Mouse (Mus musculus) midbrain, embryonic 16.5 days (tissue): ENCODE results near the gene Gm38392. TPM values are rescaled to one million over a fixed set of nuclear protein-coding genes. Genes with fewer than 3 reads are reported as not detected.

Experiments
- ATAC-seq: fragments of 200-750 bp; cut with Nextera tagmentation; 2 replicates; pipeline ENCODE4 v1.8.0; 2017; ENCODE audit warnings: moderate TSS enrichment
- H3K27ac ChIP-seq: fragments of 300-500 bp; sonication (generic); 2 replicates; pipeline ENCODE4 v1.5.1; 2014; ENCODE audit warnings: mild to moderate bottlenecking, low read length, mixed read lengths
- H3K27me3 ChIP-seq: fragments of 300-500 bp; sonication (generic); 2 replicates; pipeline ENCODE4 v1.6.1; 2014; ENCODE audit warnings: low read depth, low read length, mixed read lengths; ENCODE audit not compliant: control insufficient read depth, insufficient read depth
- H3K36me3 ChIP-seq: fragments of 300-500 bp; sonication (generic); 2 replicates; pipeline ENCODE4 v1.6.1; 2014; ENCODE audit warnings: mild to moderate bottlenecking, low read length, moderate library complexity, mixed read lengths; ENCODE audit not compliant: control insufficient read depth, insufficient read depth
- H3K4me1 ChIP-seq: fragments of 300-500 bp; sonication (generic); 2 replicates; pipeline ENCODE4 v1.6.1; 2014; ENCODE audit warnings: mild to moderate bottlenecking, low read length, mixed read lengths; ENCODE audit not compliant: control insufficient read depth, insufficient read depth
- H3K4me2 ChIP-seq: fragments of 300-500 bp; sonication (generic); 2 replicates; pipeline ENCODE4 v1.6.1; 2014; ENCODE audit warnings: mild to moderate bottlenecking, low read length, mixed read lengths
- H3K4me3 ChIP-seq: fragments of 300-500 bp; sonication (generic); 2 replicates; pipeline ENCODE4 v1.5.1; 2014; ENCODE audit warnings: low read depth, mild to moderate bottlenecking, low read length, moderate library complexity, mixed read lengths
- H3K9ac ChIP-seq: fragments of 300-500 bp; sonication (generic); 2 replicates; pipeline ENCODE4 v1.6.1; 2014; ENCODE audit warnings: low read depth, low read length, mixed read lengths
- H3K9me3 ChIP-seq: fragments of 300-500 bp; sonication (generic); replicated peaks from 2 replicates; pipeline ENCODE4 v1.6.1; 2014; ENCODE audit warnings: mild to moderate bottlenecking, low read length, mixed read lengths; ENCODE audit not compliant: control insufficient read depth, poor library complexity, severe bottlenecking
- WGBS: fragments of 180-500 bp; shearing (Covaris S2); extraction: QIAGEN DNeasy Blood & Tissue Kit; methylation state at CpG from one replicate; pipeline ENCODE4 v1.1.7; 2014; 5-methylcytosine and 5-hydroxymethylcytosine counted together
- polyA plus RNA-seq: library from polyadenylated mRNA; unstranded; fragments of >200 nt; fragmentation: Nextera tagmentation; extraction: Ambion mirVana; gene quantifications from 2 replicates; pipeline ENCODE4 v1.2.1, GENCODE M21; 2015

The Gm38392 gene
- polyA plus RNA-seq, 1 experiment from 2014 or later, result 0.16 TPM

DNA sequence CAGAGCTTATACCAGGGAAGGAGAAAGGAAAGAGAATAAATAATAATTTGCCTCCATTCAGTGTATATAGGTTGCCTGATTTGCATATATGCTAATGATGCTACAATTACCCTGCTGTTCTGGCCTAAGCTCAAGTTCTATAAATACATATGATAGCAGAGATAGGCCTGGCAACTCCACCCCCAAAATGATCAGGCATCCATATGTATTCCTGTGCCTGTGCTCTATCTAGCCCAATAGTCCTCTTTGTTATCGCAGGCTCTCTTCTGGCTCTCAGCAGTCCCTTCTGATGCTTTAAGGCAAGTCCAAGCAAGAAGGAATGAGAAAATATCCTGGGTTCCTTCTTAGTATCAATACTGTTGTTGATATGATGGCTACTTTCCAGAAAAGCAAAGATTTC is 82.3 kb downstream of the Gm38392 start:
- Histone ChIP-seq H3K4me1 (peaks cover 31% of the 10 kb centered on the region), H3K4me3 (no peak overlapping the region), H3K27ac (peak overlapping the region; percentile 94), H3K4me2 (no peak overlapping the region), H3K9ac (no peak overlapping the region), H3K9me3 (no peaks in the 10 kb centered on the region), H3K36me3 (no peaks in the 10 kb centered on the region), H3K27me3 (peaks cover 4% of the 10 kb centered on the region)
- no peak for ATAC-seq
- WGBS, result 13% methylated on average over 1 of the region's 1 CpGs

DNA sequence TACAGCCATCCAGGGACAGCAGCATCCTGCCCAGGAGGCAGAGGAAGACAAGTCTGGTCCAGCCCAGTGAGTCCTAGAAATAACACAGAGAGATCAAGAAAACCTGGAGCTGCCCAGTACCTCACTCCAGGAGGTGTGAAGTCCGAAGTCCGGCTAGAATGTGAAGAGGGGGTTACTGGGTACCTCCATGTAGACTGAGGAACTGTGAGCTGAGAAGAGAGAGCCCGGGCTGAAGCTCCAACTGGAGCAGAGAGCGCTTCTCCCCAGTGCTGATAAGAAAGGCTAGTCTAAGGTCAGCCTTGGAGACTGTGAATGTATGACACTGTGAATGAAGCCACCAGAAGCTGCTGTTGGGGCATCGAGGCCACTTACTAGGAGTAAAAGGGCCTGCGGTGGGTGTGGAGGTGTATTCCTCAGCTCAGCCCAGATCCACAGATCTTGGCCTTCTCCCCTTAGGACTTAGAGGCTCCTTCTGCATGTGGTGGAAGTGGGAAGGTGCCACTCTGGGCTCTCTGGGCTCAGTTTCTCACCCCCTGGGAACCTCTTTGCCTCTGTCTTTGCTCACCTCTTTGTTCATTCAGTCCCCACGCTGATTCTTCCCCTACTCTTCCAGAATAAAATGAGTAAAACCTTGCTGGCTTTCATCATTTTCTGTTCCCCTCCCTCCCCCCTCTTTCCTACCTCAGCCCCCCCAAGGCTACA is 82.9 kb downstream of the Gm38392 start:
- Histone ChIP-seq H3K27ac (peak overlapping the region; percentile 94), H3K27me3 (peaks cover 4% of the 10 kb centered on the region), H3K36me3 (no peaks in the 10 kb centered on the region), H3K4me2 (peak overlapping the region; percentile 9; the same call in 1 of the 2 replicates), H3K4me3 (no peak overlapping the region), H3K4me1 (peaks cover 30% of the 10 kb centered on the region), H3K9me3 (no peaks in the 10 kb centered on the region), H3K9ac (peak overlapping the region; percentile 31; the same call in 1 of the 2 replicates)
- ATAC-seq, result no peak
- WGBS, result 10% methylated on average over 7 of the region's 7 CpGs

DNA sequence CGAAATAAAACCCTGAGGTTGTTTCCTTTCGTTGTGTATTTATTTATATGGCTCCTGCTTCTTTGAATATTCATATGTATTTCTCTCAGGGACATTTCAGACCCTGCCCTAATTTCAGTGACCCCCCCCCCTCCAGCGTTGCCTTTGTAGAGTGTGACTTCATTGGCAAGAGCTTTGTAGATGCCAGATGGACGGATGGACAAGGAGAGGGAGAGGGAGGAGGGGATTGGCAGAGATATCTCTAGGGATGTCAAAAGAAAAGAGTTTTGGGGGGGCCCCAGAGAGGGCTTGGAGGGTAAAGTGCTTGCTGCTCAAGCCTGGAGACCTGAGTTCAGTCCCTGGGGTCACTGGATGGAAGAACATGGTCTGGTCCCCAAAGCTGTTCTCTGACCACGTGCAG is 83.6 kb downstream of the Gm38392 start:
- 11% methylated on average over 5 of the region's 5 CpGs for WGBS
- peak overlapping the region; percentile 94 for H3K27ac ChIP-seq
- H3K36me3 ChIP-seq, result no peaks in the 10 kb centered on the region
- H3K9ac ChIP-seq, result peak overlapping the region; percentile 31; the same call in 1 of the 2 replicates
- H3K4me3 ChIP-seq, result no peak overlapping the region
- ATAC-seq, result no peak
- H3K4me1 ChIP-seq, result peaks cover 30% of the 10 kb centered on the region
- H3K27me3 ChIP-seq, result peaks cover 4% of the 10 kb centered on the region
- no peaks in the 10 kb centered on the region for H3K9me3 ChIP-seq
- no peak overlapping the region; the same call in 1 of the 2 replicates for H3K4me2 ChIP-seq

DNA sequence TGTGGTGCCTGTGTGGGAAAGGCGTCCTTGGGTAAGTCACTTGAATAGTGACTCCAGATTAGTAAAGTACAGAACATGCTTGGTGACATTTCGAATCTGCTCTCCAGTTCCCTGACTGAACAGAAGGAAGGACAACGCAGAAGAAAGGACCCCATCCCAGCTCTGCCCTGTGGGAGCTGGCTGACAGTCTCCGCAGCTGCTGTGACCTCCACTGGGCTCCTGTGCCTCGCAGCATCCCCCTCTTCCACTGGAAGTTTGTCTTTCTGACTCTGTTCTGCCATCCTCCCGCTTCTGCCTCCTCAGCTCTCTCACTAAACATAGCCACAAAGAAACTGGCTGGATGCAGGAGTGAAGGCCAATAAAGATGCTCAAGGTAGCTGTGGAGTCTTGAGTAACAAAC is 84.0 kb downstream of the Gm38392 start:
- Histone ChIP-seq H3K9ac (no peak overlapping the region; the same call in 1 of the 2 replicates), H3K36me3 (no peaks in the 10 kb centered on the region), H3K4me2 (peak overlapping the region; percentile 27; the same call in 1 of the 2 replicates), H3K27ac (peak overlapping the region; percentile 75), H3K9me3 (no peaks in the 10 kb centered on the region), H3K4me1 (peaks cover 32% of the 10 kb centered on the region), H3K27me3 (peaks cover 4% of the 10 kb centered on the region), H3K4me3 (no peak overlapping the region)
- no peak for ATAC-seq
- WGBS, result 20% methylated on average over 6 of the region's 6 CpGs

DNA sequence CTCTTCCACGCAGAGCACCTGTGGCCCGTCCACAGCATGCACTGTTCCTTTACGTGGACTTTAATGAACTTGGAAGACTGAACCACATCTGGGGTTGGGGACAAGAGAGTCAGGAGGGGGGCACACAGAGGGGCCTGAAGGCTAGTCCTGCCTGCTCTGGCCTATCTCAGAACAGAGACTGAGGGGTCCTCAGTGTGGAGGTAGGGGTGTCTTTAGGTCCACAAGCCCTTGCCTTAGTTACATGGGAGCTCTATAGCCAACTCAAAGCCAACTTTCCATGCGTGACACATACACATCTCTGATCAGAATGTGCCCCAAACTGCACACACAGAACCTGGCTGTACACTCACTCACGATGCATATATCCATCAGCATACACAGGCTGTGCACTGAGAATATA is 85.4 kb downstream of the Gm38392 start:
- WGBS, result 16% methylated on average over 5 of the region's 5 CpGs
- H3K9ac ChIP-seq, result peak overlapping the region; percentile 42; the same call in 1 of the 2 replicates
- H3K9me3 ChIP-seq, result no peaks in the 10 kb centered on the region
- H3K4me3 ChIP-seq, result peak overlapping the region; percentile 45; the same call in 1 of the 2 replicates
- H3K36me3 ChIP-seq, result no peaks in the 10 kb centered on the region
- H3K4me2 ChIP-seq, result peak overlapping the region; percentile 65
- H3K27me3 ChIP-seq, result peaks cover 6% of the 10 kb centered on the region
- peak overlapping the region; percentile 77; the same call in 1 of the 2 replicates for H3K27ac ChIP-seq
- ATAC-seq, result no peak
- H3K4me1 ChIP-seq, result peaks cover 32% of the 10 kb centered on the region

DNA sequence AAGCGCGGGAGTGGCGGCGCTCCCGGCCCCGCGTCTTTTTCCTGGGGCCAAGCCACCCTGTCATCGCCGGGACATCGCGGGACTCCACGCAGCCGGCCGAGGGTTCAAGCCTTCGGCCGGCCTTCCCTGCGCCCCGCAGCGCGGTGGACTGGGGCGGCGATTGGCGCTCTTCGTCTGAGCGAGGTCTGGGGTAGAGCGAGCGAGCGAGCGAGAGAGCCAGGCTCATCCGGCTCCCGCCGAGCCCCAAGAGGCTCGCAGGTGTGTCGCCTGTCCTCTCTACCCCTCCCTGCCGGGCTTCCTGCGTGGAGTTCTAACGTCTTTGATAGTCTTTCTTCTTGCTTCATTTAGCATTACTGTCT is 86.1 kb downstream of the Gm38392 start:
- Histone ChIP-seq H3K9ac (peak overlapping the region; percentile 68), H3K4me2 (peak overlapping the region; percentile 65), H3K4me1 (peaks cover 32% of the 10 kb centered on the region), H3K9me3 (no peaks in the 10 kb centered on the region), H3K27me3 (peaks cover 6% of the 10 kb centered on the region), H3K4me3 (peak overlapping the region; percentile 45), H3K27ac (peak overlapping the region; percentile 77), H3K36me3 (no peaks in the 10 kb centered on the region)
- no peak for ATAC-seq
- WGBS, result under 1% methylated on average over 36 of the region's 37 CpGs

DNA sequence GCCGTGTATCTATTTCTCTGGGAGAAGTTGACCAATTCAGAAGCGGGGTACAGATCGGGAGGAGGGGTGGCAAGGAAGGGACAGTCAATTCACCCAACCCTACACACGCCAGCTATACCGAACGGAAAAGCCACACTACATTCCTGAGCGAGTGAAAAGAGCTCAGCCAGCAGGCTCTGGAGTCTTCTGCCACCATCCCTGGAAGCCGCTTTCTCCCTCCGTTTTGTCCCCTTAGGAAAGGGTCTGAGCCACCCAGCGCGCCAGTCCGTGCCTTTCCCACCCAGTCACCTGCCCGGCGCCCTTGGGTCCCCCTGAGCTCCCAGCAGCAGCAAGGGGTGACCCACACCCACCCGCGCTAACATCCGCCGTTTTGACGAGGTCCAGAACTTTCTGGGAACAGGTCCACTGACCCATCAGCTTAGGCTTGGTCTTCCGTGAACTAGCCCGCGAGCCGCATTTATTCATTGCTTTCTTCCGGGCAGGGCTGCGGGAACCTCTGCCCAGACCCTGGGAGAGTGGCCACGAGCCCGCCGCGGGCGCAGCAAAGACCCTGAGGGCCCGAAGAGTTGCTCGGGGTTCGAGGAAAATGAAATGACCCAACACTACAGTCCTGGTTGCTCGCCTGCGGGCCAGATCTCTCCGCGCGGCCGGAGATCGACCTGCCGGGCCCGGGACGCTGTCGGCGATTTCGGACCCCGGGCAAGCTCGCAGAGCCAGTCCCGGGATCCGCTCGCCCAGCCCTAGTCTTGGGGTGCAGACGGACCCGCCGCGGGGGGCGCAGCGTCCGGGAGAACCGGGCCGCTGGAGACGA is 86.6 kb downstream of the Gm38392 start:
- no peak for ATAC-seq
- 2% methylated on average over 57 of the region's 61 CpGs for WGBS
- peaks cover 12% of the 10 kb centered on the region for H3K27me3 ChIP-seq
- peak overlapping the region; percentile 45 for H3K4me3 ChIP-seq
- peak overlapping the region; percentile 65 for H3K4me2 ChIP-seq
- no peaks in the 10 kb centered on the region for H3K36me3 ChIP-seq
- peak overlapping the region; percentile 77 for H3K27ac ChIP-seq
- no peaks in the 10 kb centered on the region for H3K9me3 ChIP-seq
- peak overlapping the region; percentile 68 for H3K9ac ChIP-seq
- H3K4me1 ChIP-seq, result peaks cover 28% of the 10 kb centered on the region

DNA sequence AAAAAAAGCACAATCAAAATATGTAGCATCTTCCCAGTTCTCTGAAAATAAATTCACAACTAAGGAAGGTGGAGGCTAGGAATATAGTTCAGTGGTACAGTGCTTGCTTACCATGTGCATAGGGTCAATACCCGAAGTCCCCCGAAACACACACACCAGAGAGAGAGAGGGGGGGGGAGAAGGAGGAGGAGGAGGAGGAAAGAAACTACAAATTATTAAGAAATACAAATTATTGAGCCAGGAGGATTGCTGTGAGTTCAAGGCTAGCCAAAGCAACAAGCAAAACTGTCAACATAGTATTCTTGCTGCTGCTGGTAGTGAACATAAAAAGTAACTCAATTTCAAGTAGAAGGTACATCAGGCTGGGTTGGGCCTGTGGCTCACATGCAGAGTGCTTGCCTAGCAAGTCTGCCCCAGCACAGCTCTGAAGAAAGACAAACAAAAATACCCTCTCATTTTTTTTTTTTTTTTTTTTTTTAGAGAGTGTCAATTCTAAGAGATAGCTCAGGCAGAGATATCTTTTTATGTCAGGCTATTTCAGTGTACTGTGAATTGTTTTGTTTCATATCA is 87.4 kb downstream of the Gm38392 start:
- Histone ChIP-seq H3K27me3 (peaks cover 13% of the 10 kb centered on the region), H3K4me2 (no peak overlapping the region; the same call in 1 of the 2 replicates), H3K9ac (no peak overlapping the region), H3K9me3 (no peaks in the 10 kb centered on the region), H3K4me1 (peaks cover 22% of the 10 kb centered on the region), H3K36me3 (no peaks in the 10 kb centered on the region), H3K4me3 (no peak overlapping the region; the same call in 1 of the 2 replicates), H3K27ac (no peak overlapping the region; the same call in 1 of the 2 replicates)
- 37% methylated on average over 2 of the region's 2 CpGs for WGBS
- ATAC-seq, result no peak
